Mouse (Mus musculus) embryonic fibroblast, embryonic 13.5 days (primary cell): ENCODE results near the gene Iah1.

Source experiments
- CTCF ChIP-seq: IDR thresholded peaks from 2 replicates; pipeline ENCODE4 v1.5.1; 2011; ENCODE audit warnings: mild to moderate bottlenecking, control low read depth, low read length, moderate library complexity, borderline replicate concordance; ENCODE audit not compliant: insufficient read depth
- POLR2A ChIP-seq: IDR thresholded peaks from 2 replicates; pipeline ENCODE4 v1.6.1; 2011; ENCODE audit warnings: low read depth, mild to moderate bottlenecking, control low read depth, low read length, moderate library complexity

DNA sequence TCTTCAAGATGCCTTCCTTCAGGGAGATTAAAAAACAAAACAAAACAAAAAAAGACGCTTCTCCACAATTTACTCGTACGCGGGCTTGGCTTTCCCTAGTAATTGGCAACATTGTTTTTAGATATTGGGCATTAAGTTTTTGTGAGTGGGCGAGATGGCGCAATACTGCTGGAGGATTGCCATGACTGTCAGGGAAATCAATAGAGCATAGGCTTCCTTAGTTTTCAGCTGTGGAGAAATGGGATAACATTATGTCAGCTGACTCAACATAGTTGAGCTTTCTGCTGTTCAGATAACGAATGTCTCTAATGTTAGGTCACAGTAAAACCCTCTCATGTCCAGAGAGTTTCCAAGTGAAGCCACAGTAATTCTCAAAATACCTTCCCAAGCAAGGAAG lies 678 bp downstream of the Iah1 start:
- TF ChIP-seq POLR2A, result no peak; the same call in 1 of the 2 replicates
- TF ChIP-seq CTCF, result no peak
